Mouse (Mus musculus): ENCODE data around the gene Deup1. TPM values are rescaled to one million over a fixed set of nuclear protein-coding genes. Genes with fewer than 3 reads are reported as not detected.

Gene Deup1
- polyA plus RNA-seq, 1 experiment from 2014 or later, result 0.94 TPM

- H3K4me3 ChIP-seq (ENCODE audit: low read depth, low read length), result no peak overlapping the region
- DNase-seq (ENCODE audit: low spot score) (no peak), ATAC-seq (replicated peaks; ENCODE audit: insufficient number of reproducible peaks, low FRiP score, low TSS enrichment, low read depth) (no peak)
- H3K36me3 ChIP-seq (replicated peaks; ENCODE audit: control insufficient read depth, insufficient read depth, low read depth, low read length), result no peaks in the 10 kb centered on the region
- WGBS, result 88% methylated on average over 9 of the region's 9 CpGs
- no peak overlapping the region for H3K9ac ChIP-seq (replicated peaks; ENCODE audit: low read length)
- no peak overlapping the region for H3K4me2 ChIP-seq (ENCODE audit: low read depth, low read length)
- H3K27ac ChIP-seq (replicated peaks; ENCODE audit: low read depth, low read length), result no peak overlapping the region
- no peaks in the 10 kb centered on the region for H3K9me3 ChIP-seq (replicated peaks; ENCODE audit: control insufficient read depth, low read length)
- no peaks in the 10 kb centered on the region for H3K27me3 ChIP-seq (ENCODE audit: control insufficient read depth, insufficient read depth, low read length)
- H3K4me1 ChIP-seq (ENCODE audit: control insufficient read depth, insufficient read depth, low read length), result no peaks in the 10 kb centered on the region
These were observed 43.5 kb downstream of the Deup1 start for GRCm38 (mm10) chr9:15584209-15584608.

- no peaks in the 10 kb centered on the region for H3K36me3 ChIP-seq (replicated peaks; ENCODE audit: control insufficient read depth, insufficient read depth, low read depth, low read length)
- DNase-seq (ENCODE audit: low spot score), result no peak
- H3K4me2 ChIP-seq (ENCODE audit: low read depth, low read length), result no peak overlapping the region
- no peak overlapping the region for H3K4me3 ChIP-seq (ENCODE audit: low read depth, low read length)
- 88% methylated on average over 5 of the region's 5 CpGs for WGBS
- H3K9ac ChIP-seq (replicated peaks; ENCODE audit: low read length), result no peak overlapping the region
- H3K27me3 ChIP-seq (ENCODE audit: control insufficient read depth, insufficient read depth, low read length), result no peaks in the 10 kb centered on the region
- H3K9me3 ChIP-seq (replicated peaks; ENCODE audit: control insufficient read depth, low read length), result no peaks in the 10 kb centered on the region
- ATAC-seq (replicated peaks; ENCODE audit: insufficient number of reproducible peaks, low FRiP score, low TSS enrichment, low read depth), result no peak
- H3K27ac ChIP-seq (replicated peaks; ENCODE audit: low read depth, low read length), result no peak overlapping the region
- no peaks in the 10 kb centered on the region for H3K4me1 ChIP-seq (ENCODE audit: control insufficient read depth, insufficient read depth, low read length)
These were observed 45.7 kb downstream of the Deup1 start for GRCm38 (mm10) chr9:15582026-15582425.

- WGBS, result 75% methylated on average over 6 of the region's 6 CpGs
- Histone ChIP-seq H3K4me3 (ENCODE audit: low read depth, low read length) (no peak overlapping the region), H3K9ac (replicated peaks; ENCODE audit: low read length) (no peak overlapping the region), H3K27ac (replicated peaks; ENCODE audit: low read depth, low read length) (no peak overlapping the region), H3K27me3 (ENCODE audit: control insufficient read depth, insufficient read depth, low read length) (no peaks in the 10 kb centered on the region), H3K36me3 (replicated peaks; ENCODE audit: control insufficient read depth, insufficient read depth, low read depth, low read length) (no peaks in the 10 kb centered on the region), H3K9me3 (replicated peaks; ENCODE audit: control insufficient read depth, low read length) (no peaks in the 10 kb centered on the region), H3K4me1 (ENCODE audit: control insufficient read depth, insufficient read depth, low read length) (no peaks in the 10 kb centered on the region), H3K4me2 (ENCODE audit: low read depth, low read length) (no peak overlapping the region)
- DNase-seq (ENCODE audit: low spot score) (no peak), ATAC-seq (replicated peaks; ENCODE audit: insufficient number of reproducible peaks, low FRiP score, low TSS enrichment, low read depth) (no peak)
These were observed 47.6 kb downstream of the Deup1 start for GRCm38 (mm10) chr9:15580176-15580575.

- Histone ChIP-seq H3K27ac (replicated peaks; ENCODE audit: low read depth, low read length) (no peak overlapping the region), H3K27me3 (ENCODE audit: control insufficient read depth, insufficient read depth, low read length) (no peaks in the 10 kb centered on the region), H3K4me2 (ENCODE audit: low read depth, low read length) (no peak overlapping the region), H3K4me3 (ENCODE audit: low read depth, low read length) (no peak overlapping the region), H3K36me3 (replicated peaks; ENCODE audit: control insufficient read depth, insufficient read depth, low read depth, low read length) (no peaks in the 10 kb centered on the region), H3K9me3 (replicated peaks; ENCODE audit: control insufficient read depth, low read length) (no peaks in the 10 kb centered on the region), H3K4me1 (ENCODE audit: control insufficient read depth, insufficient read depth, low read length) (no peaks in the 10 kb centered on the region), H3K9ac (replicated peaks; ENCODE audit: low read length) (no peak overlapping the region)
- ATAC-seq (replicated peaks; ENCODE audit: insufficient number of reproducible peaks, low FRiP score, low TSS enrichment, low read depth) (no peak), DNase-seq (ENCODE audit: low spot score) (no peak)
- WGBS, result 91% methylated on average over 9 of the region's 9 CpGs
These were observed 48.8 kb downstream of the Deup1 start for GRCm38 (mm10) chr9:15578946-15579345.

GRCm38 (mm10) chr9:15578427-15578826, 49.3 kb downstream of the Deup1 start:
- H3K4me2 ChIP-seq (ENCODE audit: low read depth, low read length), result no peak overlapping the region
- no peak for DNase-seq (ENCODE audit: low spot score)
- WGBS, result 46% methylated on average over 1 of the region's 1 CpGs
- H3K36me3 ChIP-seq (replicated peaks; ENCODE audit: control insufficient read depth, insufficient read depth, low read depth, low read length), result no peaks in the 10 kb centered on the region
- ATAC-seq (replicated peaks; ENCODE audit: insufficient number of reproducible peaks, low FRiP score, low TSS enrichment, low read depth), result no peak
- no peaks in the 10 kb centered on the region for H3K27me3 ChIP-seq (ENCODE audit: control insufficient read depth, insufficient read depth, low read length)
- H3K4me3 ChIP-seq (ENCODE audit: low read depth, low read length), result no peak overlapping the region
- H3K9ac ChIP-seq (replicated peaks; ENCODE audit: low read length), result no peak overlapping the region
- no peaks in the 10 kb centered on the region for H3K4me1 ChIP-seq (ENCODE audit: control insufficient read depth, insufficient read depth, low read length)
- no peak overlapping the region for H3K27ac ChIP-seq (replicated peaks; ENCODE audit: low read depth, low read length)
- H3K9me3 ChIP-seq (replicated peaks; ENCODE audit: control insufficient read depth, low read length), result no peaks in the 10 kb centered on the region

- DNase-seq (ENCODE audit: low spot score) (no peak), ATAC-seq (replicated peaks; ENCODE audit: insufficient number of reproducible peaks, low FRiP score, low TSS enrichment, low read depth) (no peak)
- Histone ChIP-seq H3K9ac (replicated peaks; ENCODE audit: low read length) (no peak overlapping the region), H3K27ac (replicated peaks; ENCODE audit: low read depth, low read length) (no peak overlapping the region), H3K4me1 (ENCODE audit: control insufficient read depth, insufficient read depth, low read length) (no peaks in the 10 kb centered on the region), H3K4me2 (ENCODE audit: low read depth, low read length) (no peak overlapping the region), H3K27me3 (ENCODE audit: control insufficient read depth, insufficient read depth, low read length) (no peaks in the 10 kb centered on the region), H3K9me3 (replicated peaks; ENCODE audit: control insufficient read depth, low read length) (no peaks in the 10 kb centered on the region), H3K4me3 (ENCODE audit: low read depth, low read length) (no peak overlapping the region), H3K36me3 (replicated peaks; ENCODE audit: control insufficient read depth, insufficient read depth, low read depth, low read length) (no peaks in the 10 kb centered on the region)
- WGBS, result 77% methylated on average over 13 of the region's 13 CpGs
These were observed 52.8 kb downstream of the Deup1 start for GRCm38 (mm10) chr9:15574750-15575454.

- no peak overlapping the region for H3K4me2 ChIP-seq (ENCODE audit: low read depth, low read length)
- no peak for ATAC-seq (replicated peaks; ENCODE audit: insufficient number of reproducible peaks, low FRiP score, low TSS enrichment, low read depth)
- no peaks in the 10 kb centered on the region for H3K36me3 ChIP-seq (replicated peaks; ENCODE audit: control insufficient read depth, insufficient read depth, low read depth, low read length)
- H3K4me1 ChIP-seq (ENCODE audit: control insufficient read depth, insufficient read depth, low read length), result no peaks in the 10 kb centered on the region
- no peak overlapping the region for H3K9ac ChIP-seq (replicated peaks; ENCODE audit: low read length)
- no peak overlapping the region for H3K4me3 ChIP-seq (ENCODE audit: low read depth, low read length)
- no peaks in the 10 kb centered on the region for H3K27me3 ChIP-seq (ENCODE audit: control insufficient read depth, insufficient read depth, low read length)
- no peak for DNase-seq (ENCODE audit: low spot score)
- H3K27ac ChIP-seq (replicated peaks; ENCODE audit: low read depth, low read length), result no peak overlapping the region
- H3K9me3 ChIP-seq (replicated peaks; ENCODE audit: control insufficient read depth, low read length), result no peaks in the 10 kb centered on the region
- 85% methylated on average over 7 of the region's 7 CpGs for WGBS
These were observed 65.4 kb downstream of the Deup1 start for GRCm38 (mm10) chr9:15562353-15562752.

GRCm38 (mm10) chr9:15560451-15560850, 67.3 kb downstream of the Deup1 start:
- no peak for ATAC-seq (replicated peaks; ENCODE audit: insufficient number of reproducible peaks, low FRiP score, low TSS enrichment, low read depth)
- Histone ChIP-seq H3K27me3 (ENCODE audit: control insufficient read depth, insufficient read depth, low read length) (no peaks in the 10 kb centered on the region), H3K4me3 (ENCODE audit: low read depth, low read length) (no peak overlapping the region), H3K4me2 (ENCODE audit: low read depth, low read length) (no peak overlapping the region), H3K4me1 (ENCODE audit: control insufficient read depth, insufficient read depth, low read length) (no peaks in the 10 kb centered on the region), H3K36me3 (replicated peaks; ENCODE audit: control insufficient read depth, insufficient read depth, low read depth, low read length) (no peaks in the 10 kb centered on the region), H3K27ac (replicated peaks; ENCODE audit: low read depth, low read length) (no peak overlapping the region), H3K9me3 (replicated peaks; ENCODE audit: control insufficient read depth, low read length) (no peaks in the 10 kb centered on the region), H3K9ac (replicated peaks; ENCODE audit: low read length) (no peak overlapping the region)
- DNase-seq (ENCODE audit: low spot score), result no peak
- WGBS, result 81% methylated on average over 3 of the region's 3 CpGs

All from embryonic facial prominence, embryonic 11.5 days (tissue).